Mouse (Mus musculus): Measurements from ENCODE around the gene Ece2.

- TF ChIP-seq CTCF (IDR thresholded peaks at IDR 0.05; ENCODE audit: control insufficient read depth, insufficient read depth, low read length) (no peak), POLR2A (IDR thresholded peaks at IDR 0.05; ENCODE audit: borderline replicate concordance, control insufficient read depth, low read depth, low read length) (no peak)
Measured at GRCm38 (mm10) chr16:20690774-20691173, 61.1 kb downstream of the Ece2 start.
